Mouse (Mus musculus) kidney, adult 18-20 months (tissue): Measurements from ENCODE around the gene Erbin.

ENCODE experiments used
- DNase-seq: peaks from one replicate; pipeline ENCODE4 v3.0.0; 2021

Erbin gene

DNA sequence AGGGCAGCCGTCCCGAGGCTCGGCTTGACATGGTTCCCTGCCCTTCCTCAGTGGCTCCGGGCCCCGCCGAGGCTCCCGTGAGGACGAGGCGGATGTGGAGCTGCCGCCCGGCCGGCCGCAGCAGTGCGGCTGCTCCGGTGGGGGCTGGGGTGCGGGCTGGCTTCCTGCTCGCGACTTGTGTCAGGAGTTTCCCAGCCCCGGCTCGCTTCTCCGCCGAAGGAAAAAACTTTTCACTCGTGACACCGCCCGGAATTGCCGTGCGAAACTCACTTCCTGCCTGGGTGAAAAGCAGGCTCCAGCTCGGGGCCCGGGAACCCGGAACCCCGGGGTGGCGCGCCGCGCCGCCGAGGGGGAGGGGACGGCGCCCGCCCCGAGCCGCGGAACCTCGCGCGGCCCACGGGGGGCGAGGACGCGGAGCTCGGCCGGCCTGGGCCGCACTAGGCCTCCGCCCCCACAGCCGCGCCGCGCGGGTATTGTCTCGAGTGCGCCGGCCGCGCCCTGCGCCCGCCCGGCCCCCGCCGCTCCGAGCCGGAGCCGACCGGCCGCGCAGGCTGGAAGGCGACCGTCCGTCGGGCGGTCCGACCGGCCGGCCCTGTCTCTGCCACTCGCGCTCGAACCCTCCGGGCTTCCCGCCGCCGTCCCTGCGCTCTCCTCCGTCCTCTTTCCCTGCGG lies at the start of gene Erbin:
Gene Erbin (minus strand): TSS at position 254 of the 672 bp plus-strand sequence.
- DNase-seq = peak; percentile 88

DNA sequence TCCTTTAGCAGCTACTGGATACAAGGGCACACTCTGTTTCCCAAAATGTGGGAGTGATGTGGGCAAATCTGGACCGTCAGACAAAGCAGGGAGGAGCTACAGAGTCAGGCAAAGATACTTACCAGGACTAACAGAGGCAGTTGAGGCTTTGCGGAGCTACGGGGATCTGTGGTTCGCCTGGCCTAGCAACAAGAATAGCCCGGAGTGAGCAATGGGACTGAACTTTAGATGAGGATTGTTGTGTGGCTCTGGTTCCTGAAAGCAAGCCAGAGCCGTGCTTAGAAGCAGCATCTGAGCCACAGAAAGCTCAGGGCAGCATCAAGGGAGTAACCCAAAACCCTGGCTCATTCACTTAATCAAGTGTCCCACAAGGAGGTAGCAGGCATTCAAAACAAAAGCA lies 49.6 kb upstream of the Erbin start:
- no peak for DNase-seq

DNA sequence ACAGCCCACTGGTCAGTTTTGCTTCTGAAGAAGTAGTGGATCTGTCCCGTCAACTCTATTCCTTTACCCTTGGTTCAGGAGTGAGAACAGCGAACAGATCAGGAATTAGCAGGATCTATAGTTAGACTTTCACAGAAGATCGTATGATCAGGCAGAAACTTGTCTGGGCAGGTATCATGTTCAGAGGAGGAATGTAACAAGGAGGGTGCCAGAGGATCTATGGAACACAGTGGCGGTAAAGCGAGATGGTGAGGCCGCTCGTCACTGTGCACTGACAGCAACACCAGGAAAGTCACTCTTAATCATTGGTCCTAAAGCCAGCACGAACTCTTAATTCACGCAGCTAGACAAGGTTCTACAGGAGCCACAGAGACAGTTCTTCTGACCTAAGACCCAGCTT lies 47.7 kb upstream of the Erbin start:
- DNase-seq = no peak

DNA sequence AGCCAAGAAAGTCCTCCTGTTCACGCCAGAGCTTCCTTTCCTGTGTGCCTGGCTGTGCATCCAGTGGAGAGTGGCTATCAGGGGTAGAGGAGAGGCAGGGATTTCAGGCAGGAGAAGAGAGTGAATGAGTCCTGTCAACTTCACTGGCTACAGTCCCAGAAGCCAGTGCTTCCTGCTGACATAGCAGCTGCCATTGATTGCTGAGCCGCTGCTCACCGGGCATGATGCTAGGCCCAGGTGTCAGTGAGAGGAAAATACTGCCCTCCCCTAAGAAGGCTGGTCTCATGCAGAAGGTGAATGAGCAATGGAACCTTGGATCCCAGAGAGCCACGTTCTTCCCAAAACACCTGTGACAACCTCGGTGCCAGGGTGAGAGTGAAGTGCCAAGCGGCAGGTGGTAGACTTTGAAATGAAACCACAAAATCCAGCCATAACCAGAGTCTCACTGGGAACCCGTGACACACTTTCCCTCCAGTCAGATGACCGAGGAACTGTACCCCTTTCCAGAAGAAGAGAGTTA lies 46.4 kb upstream of the Erbin start:
- DNase-seq = no peak

DNA sequence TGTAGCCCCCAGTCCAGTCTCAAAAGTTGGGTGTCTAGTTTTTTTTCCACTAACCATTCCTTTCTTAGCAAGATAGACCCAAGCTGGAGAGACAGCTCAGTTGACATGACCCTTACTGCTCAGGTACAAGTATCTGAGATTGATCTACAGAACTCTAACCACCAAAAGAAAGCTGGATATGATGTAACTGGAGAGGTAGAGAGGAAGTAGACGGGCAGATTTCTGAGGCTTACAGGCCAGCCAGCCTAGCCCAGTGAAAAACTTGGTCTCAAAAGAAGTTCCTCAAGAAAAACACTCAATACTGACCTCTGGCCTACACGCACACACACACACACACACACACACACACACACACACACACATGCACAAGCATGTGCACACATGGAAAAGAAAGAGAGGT lies 44.9 kb upstream of the Erbin start:
- DNase-seq = no peak

DNA sequence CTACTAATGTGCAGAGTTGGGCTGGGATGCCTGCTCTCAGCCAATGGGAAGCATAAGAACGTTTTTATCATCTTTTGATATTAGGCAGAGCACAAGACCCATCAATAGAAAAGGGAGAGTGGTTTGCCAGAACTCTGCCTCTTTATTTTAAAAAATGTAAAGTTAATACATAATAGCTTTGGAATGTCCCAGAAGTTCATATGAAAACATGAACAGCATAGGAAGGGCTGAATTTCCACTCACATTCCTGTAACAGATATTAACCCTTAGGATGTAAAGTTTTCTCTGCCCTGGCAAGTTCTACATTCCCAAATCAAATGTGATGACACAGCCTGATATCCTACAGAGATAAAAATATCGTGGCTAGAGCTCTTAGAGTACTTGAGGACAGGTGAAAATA lies 42.8 kb upstream of the Erbin start:
- DNase-seq = no peak

DNA sequence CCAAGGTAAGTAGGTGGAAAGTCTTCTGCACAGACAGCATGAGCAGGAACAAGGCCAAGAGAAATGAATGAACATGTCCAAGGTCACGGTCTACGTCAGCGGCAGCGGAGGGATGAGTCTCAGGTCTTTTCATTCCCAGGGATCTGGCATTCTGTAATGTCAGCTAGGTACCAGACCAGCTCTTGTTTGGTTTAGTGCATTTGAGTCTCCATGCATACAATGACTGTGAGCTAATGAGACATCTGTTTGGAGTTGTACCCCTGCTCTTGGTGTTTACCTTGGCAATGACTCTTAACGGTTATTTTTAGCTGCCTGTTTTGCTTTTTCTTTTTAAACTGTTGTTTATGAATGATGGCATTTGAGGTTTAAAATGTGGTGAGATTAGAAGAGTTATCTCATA lies 39.5 kb upstream of the Erbin start:
- no peak for DNase-seq

DNA sequence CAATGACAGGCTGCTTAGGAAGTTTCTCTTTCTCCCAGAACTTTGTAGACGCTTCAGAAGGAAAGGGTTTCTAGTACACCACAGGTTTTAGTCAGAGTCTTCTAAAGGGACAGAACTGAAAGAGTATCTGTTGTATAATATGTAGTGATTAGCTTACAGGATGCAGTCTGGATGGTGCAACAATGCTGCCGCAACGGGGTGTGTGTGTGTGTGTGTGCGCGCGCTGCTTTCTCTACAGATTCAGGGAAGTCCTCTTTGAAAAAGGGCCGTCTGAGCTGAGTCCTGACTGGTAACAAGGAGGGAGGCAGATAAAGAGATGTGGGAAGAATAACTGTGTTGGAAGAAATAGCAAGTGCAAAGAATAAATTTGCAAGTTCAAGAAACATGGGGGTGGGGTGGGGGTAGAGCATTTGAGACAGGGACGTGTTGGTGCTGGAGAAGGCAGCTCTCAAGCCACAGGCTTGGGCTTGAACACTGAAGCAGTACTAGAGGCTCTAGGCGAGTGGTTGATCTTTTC lies 38.4 kb upstream of the Erbin start:
- DNase-seq = no peak

DNA sequence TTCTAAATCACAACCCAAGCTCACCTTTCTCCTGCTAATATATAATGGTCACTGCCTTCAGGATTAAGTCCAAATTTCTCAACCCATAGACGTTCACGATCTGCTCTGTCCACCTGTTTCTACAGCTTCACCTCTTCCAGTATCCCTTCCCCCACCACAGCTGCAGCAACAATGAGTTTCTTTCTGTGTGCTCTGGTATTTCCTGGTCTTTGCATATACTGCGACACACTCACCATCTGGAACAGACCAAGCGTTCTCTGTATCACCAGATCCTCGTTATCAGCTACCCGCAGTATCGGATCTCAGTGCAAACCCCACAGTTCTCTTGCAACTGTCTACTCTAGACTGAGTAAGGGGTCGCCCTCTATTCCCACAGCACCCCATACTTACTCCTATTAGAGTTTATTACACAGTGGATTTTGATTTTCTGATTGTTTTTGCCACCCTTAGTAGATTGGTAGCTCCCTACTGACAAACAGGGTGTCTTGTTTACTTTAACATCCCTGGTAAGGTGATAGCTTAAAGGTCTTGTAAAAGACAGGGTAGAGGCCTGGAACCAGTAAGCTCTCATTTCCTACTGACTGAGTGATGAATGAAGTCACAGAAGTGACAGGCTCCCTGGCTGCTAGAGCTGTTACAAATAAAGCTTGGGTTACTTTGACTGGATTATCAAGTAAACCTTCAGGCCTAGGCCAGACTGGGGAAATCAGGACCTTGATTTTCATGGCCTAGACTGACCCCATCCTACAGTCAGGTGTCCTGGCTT lies 37.0 kb upstream of the Erbin start:
- no peak for DNase-seq

DNA sequence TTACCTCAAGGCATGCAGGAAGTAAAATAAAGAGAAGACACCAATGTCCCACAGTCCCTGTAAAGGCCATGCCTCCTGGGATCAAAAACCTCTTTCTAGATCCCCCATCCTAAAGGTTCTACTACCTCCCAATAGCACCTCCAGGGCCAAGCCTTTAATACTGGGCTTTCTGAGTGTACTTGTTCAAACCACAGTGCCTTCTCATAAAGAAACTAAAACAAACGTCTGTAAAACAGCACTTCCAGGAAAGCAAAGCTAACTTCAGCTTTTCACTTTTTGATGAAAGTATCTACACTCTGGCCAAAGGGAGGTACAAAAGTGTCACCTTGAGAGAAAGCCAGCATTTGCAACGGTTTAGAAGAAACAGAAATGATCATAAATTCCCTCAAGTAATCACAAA lies 35.3 kb upstream of the Erbin start:
- DNase-seq = no peak

DNA sequence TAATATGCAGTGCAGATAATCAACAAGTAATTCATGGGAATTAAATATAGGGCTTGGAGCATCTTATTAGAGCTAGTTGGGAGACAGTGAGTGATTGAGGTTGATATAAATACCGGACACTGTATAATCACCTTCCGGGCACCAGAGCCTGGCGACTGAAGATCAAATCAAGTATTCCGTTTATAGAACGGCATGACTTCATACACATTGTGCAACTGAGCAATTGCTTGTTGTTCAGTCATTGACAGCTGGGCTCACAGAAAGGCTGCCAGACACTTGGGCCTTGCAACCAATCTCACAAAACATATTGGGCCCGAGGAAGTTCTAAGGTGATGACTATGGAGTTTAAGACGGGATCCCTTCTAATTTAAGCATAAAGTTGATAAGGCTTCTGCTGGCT lies 31.1 kb upstream of the Erbin start:
- DNase-seq = no peak

DNA sequence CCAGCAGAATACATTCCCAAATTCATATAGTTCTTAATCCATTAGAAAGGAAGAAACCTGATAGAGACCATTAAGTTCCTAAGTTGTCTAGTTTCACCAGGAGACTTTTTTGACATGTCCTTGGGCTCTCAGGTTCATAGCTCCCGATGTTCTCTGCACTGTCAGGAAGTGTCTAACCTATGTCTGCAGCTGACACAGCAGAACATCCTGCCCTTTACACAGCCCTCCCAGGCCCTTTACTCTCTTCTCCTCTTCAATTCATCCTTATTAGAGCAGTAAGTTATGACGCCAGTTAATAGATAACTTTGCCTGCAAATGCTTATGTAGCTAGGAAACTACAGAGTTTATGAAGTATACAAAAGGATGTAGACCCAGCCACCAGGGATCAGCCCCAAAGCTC lies 20.5 kb upstream of the Erbin start:
- peak; percentile 13 for DNase-seq

DNA sequence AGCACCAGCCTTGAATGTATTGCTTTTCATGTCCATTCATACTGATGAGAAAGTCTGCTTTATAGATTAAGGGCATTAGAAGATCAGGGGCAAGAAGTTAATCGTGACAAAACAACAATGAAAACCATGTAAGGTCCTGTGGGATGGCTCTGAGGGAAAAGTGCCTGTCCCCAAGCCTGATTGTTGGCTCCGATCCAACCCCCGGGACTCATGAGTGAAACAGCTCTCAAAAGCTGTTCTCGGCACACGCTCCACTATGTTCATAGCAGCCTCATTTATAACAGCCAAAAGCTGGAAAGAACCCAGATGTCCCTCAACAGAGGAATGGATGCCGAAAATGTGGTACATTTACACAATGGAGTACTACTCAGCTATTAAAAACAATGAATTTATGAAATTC lies 4.3 kb upstream of the Erbin start:
- no peak for DNase-seq

DNA sequence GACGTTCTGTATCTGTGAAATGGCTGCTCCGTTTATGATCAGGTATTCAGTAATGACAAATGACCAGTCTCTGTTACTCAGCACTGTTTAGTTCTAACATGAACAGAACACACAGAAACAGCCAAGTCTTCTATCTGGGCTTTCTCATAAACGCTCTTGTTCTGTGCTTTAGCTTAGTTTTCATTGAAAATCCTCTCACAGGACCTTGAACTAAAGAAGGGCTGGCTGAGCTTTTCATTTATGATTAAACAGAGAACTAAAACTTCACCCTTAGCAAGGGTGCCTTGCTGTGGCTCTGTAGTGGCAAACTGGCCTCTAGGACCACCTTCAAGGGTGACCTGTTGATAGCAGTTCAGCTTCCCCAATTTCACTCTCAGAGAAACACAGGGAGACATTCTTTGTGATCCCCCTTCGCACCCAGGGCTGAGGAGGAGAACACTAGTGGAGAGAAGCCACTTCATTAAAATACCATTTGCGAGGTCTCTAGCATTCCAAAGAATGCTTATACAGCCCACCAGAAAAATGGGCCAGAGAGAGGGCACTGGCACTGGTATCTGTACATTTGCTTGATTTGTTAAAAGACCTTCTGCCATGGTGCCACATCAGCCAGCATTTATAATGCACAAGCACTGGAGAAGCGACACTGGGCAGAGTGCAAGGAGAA lies 3.2 kb upstream of the Erbin start:
- peak; percentile 23 for DNase-seq

DNA sequence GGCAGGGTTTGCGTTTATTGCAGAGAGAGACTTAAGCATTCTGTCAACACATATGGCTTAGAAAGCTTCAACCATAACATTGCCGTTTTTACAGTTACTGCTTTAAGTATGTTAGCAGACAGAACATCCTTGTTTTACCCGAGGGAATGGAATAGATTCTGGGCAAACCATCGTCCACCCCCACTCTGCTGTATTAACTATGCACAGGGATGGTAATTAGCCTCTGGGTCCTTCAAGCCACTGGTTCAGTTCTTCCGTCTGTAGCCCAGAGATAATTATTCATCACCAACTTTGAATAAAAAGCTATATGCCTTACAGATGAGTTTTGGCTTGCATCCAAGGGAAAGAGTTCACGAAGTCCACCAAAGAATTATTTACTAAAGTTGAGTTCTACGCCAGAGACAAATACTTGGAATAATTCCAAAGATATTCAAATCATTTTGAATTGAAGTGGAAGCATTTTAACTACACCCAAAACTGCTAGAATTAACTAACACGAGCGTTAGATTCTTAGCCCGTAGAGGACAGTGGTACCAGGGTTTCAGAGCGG lies 1.6 kb upstream of the Erbin start:
- DNase-seq = no peak

DNA sequence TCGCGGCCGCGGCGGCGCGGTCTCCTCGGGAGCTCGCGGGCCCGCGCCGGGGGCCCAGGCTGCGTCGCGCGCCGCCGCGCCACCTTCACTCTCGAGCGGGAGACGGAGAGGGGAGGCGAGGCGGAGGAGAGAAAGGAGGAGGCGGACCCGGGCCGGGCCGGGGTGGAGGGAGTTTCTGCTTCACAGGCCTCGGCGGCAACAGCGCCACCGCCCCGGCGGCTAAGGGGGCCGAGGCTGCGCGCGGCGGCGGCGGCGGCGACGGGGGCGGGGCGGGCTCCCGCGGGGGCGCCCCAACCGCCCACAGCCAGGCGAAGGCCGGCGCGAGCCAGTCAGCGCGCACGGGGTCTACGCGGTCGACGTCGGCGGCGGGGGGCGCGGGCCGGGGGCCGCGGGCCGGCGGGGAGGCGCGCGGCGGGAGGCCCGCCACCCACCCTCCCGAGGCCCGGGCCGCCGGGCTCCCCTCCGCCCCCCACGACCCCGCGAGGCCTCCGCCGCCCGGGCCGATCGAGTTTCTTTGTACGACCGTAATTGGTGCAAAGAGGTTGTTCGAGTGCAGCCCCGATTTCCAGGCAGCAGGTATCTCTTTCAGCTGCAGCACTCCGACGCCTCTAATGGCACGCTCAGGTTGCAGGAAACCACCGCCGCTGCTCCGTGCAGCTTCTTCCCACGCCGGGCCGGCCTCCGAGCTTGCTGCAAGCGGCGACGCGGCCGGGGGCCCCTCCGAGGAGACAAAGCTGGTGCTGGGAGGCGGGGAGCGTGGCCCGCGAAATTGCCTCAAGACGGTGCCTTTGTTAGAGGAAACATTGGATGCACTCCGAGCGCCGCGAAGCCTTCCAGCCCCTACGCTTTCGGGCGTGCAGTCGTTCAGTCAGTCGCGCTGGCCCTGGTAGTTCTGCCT lies 868 bp upstream of the Erbin start:
- peak; percentile 88 for DNase-seq

DNA sequence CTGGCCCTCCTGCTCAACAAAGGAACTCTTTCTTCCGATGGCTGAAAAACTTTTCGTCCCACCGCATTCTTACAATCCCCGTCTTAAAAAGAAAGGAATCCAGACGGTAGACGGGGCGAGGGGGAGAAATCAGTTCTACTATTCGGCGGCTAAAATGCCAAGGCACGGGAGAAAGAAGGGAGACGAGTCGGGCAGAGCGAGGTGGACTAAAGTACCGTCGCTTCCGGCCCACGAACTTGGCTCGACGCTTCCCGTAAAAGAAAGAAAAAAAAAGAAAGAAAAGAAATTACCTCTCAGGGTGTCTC lies 406 bp downstream of the Erbin start:
- no peak for DNase-seq

DNA sequence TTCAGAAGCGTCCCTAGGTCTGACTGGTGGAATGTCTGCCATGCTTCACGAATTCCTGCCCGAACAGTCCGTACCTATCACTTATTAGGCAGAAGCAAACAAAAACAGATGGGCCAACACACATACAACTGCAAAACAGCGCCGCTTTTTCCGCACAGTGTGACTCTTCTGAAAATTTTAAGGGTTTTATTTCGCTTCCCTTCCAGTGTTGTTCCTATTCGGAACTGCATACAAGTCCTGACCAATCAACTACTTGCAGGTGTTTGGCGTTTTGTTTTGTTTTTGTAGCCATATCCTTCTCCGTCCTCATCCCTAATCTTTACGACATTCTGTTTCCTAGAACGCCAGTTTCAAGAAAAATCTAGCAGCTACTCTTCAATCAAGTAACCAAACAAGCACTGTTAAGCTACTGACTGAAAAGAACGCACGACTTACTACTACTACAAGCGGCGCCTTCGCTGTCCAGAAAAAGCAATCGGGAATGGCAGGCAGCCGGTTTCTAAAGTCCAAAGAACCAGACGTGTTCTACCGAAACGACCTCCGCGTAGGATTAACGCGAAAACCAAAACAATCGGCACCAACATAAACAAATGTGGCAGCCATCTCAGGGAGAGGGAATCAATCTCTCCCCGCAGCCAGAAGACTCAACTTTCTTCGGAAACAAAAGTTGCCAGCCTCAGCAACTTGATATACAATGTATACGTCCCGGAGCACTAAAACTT lies 919 bp downstream of the Erbin start:
- peak; percentile 68 for DNase-seq

DNA sequence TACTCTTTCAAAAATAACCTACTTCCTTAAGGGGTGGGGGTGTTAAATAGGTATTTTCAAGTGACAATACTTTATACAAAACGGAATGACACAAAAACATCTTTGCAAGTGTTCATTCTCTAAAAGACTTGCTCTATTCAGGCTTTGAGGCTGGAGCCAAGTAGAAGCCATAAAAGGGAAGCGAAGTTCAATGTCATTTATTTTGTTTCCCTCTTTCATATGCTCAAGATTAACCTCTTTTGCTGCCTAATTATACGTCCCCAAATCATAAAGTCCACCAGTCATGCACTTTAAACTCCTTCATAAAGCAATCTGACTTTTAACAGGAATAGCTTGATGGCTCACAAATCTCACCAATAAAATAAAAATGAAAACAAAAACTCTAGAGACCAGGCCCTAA lies 1.9 kb downstream of the Erbin start:
- no peak for DNase-seq

DNA sequence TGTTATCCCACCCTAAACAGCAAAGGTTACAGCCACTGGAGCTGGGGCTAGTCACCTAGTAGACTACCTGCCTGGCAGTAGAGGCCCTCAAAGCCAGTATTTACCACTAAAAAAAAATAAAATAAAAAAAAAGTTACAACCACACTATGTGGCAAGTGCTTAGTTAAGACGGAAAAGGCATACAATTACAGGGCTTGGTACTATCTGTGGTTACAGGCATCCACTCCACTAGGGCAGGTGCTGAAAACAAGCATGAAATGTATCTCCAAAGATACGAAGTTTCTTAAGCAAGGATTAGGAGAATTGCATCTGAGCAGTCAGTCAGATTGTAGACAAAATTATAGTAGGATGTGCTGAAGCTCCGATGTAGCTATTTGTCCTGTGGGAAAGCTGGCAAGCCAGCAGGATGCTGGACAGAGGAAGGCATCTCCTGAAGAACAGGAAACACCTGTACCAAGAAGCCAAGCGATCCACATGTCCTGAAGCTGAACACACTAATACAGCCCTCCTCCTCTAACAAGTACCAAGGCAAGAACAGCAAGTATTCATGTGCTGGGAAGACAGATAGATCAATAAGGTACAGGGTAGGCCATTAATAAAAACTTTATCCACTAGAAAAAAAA lies 6.1 kb downstream of the Erbin start:
- DNase-seq = no peak

DNA sequence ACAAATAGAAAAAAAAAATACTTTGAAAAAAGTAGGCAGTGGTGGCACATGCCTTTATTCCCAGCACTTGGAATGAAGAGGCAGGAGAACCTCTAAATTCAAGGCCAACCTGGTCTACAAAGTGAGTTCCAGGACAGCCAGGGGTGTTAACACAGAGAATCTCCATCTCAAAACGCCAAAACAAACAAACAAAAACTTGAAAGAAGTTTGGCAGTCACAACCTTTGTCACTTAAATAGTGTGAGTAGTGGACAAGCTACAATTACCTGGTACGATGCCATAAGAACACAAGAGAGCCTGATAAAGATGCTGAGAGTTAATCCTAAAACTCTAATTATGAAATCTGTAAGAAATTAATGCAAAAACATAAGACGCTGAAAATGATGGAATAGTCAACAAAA lies 8.0 kb downstream of the Erbin start:
- DNase-seq = no peak
